Mouse (Mus musculus): ENCODE measurements around the gene Eya4.

DNA sequence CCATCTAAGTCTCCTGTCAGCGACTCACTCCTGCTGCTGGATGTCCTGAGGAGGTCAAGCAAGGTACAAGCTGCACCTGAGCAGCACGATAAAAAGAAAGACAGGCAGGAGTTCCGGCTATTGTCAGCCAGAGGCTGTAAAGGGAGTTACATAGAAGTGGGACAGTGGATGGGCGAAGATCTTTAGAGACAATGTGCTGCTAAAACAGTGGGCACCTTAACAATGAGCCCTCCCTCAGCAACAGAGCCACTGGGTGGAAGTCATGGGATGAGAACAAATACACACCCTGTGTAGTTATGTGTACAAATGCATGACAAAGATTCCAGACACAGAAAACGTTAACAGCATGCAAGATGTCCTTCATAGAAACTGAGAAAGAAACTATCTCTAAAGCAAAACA is 152.3 kb downstream of the Eya4 start:
- TF ChIP-seq CTCF (conservative IDR thresholded peaks at IDR 0.05; ENCODE audit: insufficient read depth, insufficient read length, low read depth, low read length) (no peak), POLR2A (IDR thresholded peaks at IDR 0.05; ENCODE audit: low read depth, low read length) (no peak)
